Mouse (Mus musculus) cerebral cortex, adult 2 months (tissue): Measurements from ENCODE around the gene Tnrc18.

Experiments
- WGBS: fragments of 180-500 bp; shearing (Covaris S2); methylation state at CpG from one replicate; pipeline ENCODE4 v1.1.7; 2018; 5-methylcytosine and 5-hydroxymethylcytosine counted together

Gene Tnrc18

DNA sequence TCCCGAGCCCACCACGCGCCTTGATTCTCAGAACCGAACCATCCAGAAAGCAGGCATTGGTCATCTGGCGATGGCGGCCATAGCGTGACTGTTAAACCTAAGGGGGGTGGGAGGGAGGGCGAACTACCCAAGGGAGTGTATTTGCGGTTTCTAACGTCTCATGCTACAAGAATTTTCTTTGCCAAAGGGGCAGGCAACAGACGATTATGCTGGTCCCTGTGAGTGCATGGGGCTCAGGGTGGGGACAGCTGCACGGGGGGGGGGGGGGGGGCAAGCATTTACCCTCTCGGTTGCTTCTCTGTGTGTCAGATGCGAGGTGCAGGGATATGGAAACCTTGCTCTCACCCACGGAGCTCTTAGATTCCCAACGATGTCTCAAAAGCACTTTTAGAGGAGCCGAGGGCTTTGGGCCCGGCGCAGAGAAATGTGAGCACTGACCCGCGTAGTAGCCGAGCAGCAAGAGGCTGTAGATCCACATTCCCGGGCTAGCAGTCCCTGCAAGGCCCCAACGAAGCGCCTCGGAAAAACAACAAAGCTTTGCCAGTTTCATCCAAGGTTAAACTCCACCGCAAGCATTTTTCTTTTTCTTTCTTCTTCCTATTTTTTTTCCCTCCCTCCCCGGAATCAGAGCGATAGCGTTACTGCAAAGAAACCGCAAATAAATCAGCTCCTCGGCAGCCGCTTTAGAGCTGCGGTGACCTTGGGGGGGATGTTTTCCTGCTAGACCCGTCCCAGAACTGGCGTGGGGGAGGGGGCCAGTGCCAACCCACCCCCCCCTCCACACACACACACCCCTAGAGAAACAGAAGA lies 5.0 kb upstream of the Tnrc18 start:
- WGBS: 6% methylated on average over 36 of the region's 36 CpGs

GRCm38 (mm10) chr5:142821974-142822285 lies 4.5 kb upstream of the Tnrc18 start:
- 2% methylated on average over 9 of the region's 9 CpGs for WGBS

DNA sequence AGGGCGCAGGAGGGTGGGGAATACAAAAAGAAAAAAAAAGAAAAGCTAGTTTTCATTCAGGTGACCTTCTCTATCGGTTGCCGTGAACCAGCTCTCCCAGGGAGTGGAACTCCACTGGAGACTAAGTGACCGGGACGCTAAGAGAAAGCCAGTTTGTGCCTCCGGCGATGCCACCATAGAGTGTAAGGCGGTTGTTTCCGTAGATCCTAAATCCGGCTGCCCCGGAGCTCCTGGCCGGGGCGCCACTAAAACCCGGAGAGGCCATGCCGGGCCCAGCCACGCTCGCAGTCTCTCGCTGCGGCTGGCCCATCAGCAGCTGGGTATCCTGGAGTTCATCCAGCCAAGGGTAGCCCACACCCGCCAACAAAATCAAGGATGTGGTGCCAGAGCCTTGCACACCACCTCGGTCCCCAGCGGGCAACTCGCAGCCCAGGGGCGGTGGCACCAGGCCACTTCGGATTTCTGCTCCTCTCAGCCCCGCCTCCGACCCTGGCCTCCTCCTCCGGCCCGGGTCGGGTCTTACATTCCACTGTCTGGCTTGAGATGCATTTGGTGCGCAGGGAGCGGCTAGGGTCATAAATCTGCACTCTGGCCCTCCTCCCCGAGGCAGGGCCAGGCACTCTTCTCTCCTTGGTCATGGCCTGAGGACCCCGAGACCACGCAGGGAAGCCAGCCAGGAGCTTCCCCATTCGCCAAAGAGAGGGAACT lies 4.0 kb upstream of the Tnrc18 start:
- 0% methylated on average over 36 of the region's 36 CpGs for WGBS

- under 1% methylated on average over 53 of the region's 53 CpGs for WGBS
These were observed 3.1 kb upstream of the Tnrc18 start for GRCm38 (mm10) chr5:142820276-142821265.

GRCm38 (mm10) chr5:142819385-142820275 lies 2.2 kb upstream of the Tnrc18 start:
- WGBS: under 1% methylated on average over 36 of the region's 36 CpGs

DNA sequence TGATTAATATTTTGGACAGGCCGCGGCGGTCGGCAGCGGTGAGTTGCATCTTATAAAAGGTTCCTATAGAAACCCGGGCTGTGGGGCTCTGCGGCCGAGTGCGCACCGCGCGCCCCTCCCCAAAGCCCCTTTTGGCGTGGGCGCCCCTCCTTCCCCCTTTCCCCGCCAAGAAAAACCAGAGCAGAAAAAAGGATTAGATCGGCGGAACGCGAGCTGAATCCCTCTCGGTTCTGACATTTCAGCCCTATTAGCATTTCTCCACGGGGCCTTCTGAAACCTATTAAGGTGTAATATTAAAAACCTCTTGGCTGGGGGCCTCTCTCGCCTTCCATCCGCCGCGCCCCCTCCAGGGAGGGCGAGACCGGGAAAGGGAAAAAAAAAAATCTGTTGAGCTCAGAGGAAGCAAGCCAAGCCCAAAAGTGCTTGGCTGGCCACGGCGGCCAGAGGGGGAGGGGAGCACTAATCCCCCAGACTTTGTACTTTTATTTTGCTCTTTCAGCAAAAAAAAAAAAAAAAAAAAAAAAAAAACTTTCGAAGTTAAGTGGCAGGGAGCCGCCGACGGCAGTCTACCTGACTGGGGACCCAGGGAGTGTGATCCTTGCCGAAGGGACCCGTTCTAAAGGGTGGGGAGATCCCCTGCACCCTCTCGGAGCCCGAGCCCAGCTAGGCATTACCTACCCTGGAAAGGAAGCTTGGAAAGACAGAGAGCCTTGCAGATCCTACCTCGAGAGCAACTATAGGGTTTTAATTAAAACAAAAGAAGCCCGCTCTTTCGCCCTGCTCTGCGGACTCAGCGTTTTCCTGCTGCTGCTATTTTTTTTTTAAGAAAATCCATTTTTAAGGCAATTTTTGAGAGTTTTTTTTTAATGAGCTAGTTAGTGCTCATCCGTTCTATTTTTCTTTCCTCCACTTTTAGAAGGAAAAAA lies 1.2 kb upstream of the Tnrc18 start:
- under 1% methylated on average over 43 of the region's 43 CpGs for WGBS

GRCm38 (mm10) chr5:142816811-142817523 lies 495 bp downstream of the Tnrc18 start:
- under 1% methylated on average over 71 of the region's 71 CpGs for WGBS

GRCm38 (mm10) chr5:142816031-142816810 lies 1.2 kb downstream of the Tnrc18 start:
- under 1% methylated on average over 39 of the region's 39 CpGs for WGBS

DNA sequence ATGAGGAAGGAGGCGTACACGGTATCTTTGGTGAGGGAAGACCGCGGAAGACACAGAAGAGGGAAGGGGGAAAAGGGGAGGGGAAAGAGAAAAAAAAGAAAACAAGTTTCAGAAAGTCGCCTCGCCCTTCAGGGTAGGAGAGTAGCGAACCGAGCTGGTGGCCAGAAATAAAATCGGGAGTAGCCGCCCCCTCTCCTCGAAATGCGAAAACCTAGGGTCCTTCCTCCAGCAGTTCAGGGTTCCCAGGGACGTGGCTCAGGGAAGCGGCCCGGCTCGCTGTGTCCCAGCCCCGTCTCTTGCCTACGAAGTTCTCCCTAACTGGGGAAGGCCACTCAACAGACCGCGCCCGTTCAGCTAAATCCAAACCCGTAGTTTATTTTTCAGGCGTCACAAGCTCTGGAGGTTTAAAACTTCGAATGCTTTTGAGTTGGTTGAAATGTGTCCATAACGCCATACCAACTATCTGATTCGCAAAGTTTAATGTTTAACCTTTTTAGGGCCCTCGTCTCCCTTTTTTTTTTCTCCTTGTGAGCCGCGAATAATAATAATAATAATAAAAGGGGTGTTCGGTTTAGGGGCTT lies 2.0 kb downstream of the Tnrc18 start:
- WGBS: under 1% methylated on average over 30 of the region's 30 CpGs

DNA sequence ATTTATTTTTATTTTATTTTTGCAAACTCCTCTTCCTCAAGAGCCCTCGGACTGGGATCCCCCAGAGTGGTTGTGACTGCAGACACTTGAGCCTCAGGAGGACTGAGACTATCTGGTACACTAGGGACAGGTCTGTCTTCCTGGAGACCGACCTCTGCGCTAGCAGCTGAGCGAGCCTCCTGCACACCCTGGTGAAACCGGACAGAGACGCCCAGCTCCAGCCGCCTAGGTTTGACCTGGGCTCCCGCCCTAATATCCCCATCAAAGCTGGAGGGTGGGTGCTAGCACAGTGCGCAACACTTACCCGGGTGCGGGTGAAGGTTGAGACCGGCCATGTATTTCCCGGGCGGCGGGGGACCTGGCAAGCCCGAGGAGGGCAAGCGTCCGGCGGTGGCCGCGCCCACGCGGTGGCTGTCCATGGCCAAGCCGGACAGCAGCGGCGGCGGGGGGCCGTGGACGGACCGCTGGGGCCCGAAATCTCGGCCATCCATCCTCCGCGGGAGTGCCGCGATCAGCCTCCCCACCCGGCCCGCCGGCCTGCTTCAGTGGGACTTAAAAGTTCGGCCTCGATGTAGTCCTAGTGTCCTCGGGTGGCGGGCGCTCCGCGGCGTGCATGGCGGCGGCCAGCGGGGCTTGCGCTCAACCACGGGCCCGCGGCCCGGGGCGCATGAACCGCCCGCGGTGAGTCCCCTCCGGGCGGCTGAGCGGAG lies 2.6 kb downstream of the Tnrc18 start:
- under 1% methylated on average over 62 of the region's 62 CpGs for WGBS

DNA sequence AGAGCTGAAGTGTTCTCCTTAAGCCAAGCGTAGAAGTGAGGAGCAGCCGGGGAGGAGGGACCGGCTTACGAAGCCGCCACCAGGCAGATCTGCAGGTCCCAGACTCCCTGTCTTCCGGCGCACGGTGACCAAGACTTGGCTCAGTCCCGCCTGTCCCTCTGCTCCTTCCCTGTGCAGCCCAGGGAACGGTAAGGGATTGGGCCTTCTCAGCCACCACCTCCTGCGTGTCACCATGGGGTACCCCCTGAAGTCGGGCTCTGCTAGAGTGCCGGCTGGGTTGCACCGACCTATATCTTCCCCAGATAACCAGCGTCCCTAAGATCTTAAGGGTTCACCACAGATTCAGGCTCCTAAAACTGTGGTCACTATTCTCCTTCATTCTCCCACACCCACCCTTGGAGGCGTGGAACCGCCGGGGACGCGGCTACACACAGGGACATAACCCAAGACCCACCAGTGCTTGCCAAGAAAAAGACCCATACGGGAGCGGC lies 3.3 kb downstream of the Tnrc18 start:
- 2% methylated on average over 22 of the region's 22 CpGs for WGBS

DNA sequence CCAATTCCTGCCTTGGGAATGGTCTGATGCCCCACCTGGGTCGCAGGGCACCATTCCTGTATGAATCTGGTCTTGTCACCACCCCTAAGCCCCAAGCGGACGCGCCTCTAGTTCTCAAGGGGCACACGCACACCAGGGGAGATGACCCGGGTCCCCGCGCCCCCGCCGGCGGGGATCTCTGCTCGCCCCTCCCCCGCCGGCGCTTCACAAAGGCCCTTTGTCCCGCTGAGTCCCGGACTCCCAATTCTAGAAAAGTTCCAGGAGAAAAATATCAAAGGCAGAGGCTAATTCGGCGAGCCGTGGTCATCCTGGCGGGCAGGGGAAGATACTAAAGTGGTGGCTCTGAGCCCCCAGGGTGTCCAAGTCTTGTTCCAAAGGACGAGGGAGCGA lies 3.7 kb downstream of the Tnrc18 start:
- WGBS: 4% methylated on average over 23 of the region's 23 CpGs

DNA sequence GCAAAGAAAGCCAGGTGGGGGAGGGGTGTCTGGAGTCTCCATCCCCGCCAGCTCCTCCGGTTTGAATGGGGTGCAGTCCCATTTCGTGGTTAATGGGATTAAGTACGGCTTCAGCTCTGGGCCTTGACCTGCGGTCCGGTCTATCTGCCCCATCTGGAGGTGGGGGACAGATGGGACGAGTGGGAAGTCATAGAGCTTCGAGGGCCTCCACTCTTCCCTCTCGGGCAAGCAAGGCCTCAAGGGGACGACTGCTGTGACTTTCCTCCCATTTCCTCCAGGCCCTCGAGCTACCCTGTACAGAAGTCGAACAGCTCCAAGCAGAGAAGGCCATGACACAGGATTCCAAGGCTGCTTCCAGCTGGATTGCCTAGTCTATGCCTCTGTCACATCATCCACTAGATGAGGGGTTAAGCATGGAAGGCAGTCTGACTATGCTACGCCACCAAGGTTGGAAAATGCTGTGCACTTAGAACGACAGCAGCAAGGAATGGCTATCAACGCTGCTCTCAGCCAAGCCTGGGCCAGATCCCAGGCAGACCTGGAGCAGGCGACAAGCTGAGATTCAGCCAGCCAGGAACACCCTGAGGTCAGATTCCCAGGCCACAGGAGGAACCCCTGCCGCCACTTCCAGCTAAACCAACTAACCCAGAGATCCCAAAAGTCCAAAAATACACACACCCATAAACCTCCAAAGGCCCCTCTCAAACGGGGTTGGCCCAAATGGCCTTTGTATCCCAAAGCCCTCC lies 4.3 kb downstream of the Tnrc18 start:
- 12% methylated on average over 18 of the region's 18 CpGs for WGBS

- WGBS: 29% methylated on average over 8 of the region's 8 CpGs
These were observed 4.9 kb downstream of the Tnrc18 start for GRCm38 (mm10) chr5:142812621-142812975.

DNA sequence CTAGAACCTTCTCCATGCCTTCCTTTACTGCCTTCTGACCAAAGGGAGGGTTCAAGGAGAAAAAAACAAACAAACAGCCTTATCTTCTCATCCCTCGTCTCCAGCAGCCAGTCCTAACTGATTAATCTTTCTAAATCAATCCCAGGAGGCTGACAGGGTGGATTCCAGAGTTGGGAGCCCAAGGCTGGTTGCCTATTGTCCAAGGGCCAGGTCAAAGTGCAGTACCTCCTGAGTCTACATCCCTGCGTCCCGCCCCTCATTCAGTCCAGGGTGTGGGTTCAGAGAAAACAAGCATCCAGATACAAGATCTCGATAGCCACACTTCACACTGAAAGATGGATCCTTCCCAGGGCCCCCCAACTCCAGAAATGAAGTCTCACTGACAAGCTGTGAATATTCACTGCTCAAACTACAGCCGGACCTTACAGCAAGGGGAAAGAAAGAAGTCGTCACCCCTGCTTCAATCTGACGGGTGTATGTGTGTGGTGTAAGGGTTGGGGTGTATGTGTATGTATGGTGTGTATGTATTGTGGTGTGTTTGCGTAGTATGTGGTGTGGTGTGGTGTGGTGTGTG lies 5.5 kb downstream of the Tnrc18 start:
- WGBS: 41% methylated on average over 8 of the region's 8 CpGs
